10 mouse cellular contexts compared by ENCODE assay signal in the genomic region with DNA sequence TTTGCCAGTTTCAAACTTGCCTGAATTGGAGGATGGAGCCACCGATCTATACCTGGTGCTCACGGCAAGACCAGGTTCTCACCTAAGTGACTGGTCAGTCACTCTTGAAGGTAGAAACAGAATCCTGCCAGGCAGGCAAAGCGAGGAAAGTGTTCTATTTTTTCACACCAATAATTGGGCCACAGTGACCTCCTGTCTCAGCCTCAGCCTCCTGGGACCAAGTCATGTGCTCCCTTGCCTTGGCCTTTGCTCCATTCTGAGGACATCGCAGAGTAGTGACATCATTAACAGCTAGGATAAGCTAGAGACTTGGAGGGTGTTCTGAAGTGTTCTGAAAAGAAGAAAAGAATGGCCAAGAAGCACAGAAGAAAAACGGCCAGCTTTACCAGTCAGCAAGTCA.
"Had no signal": no experiment of that assay in that cellular context is flagged by ENCODE, and none has a peak within 500 bp of the region (broad histone marks: within the 10 kb centered on the region; RNA-seq: fewer than 3 reads in every experiment).

No protein-coding gene starts in this region.

- DNase-seq: kidney, postnatal 25 days; layer of hippocampus, adult 9-11 months; liver; liver, embryonic 13.5 days; lung, adult 2 months; lung, postnatal 14 days; lung, postnatal 4 days; midbrain, embryonic 14.5 days; thymus, adult 18-20 months; thymus, postnatal 36 days had no signal
